Mouse (Mus musculus) forebrain, embryonic 10.5 days (tissue): Measurements from ENCODE around the gene Ppil4. TPM values are rescaled to one million over a fixed set of nuclear protein-coding genes. Genes with fewer than 3 reads are reported as not detected.

Experiments
- DNase-seq: peaks from one replicate; pipeline ENCODE4 v3.0.0-alpha.2; 2017; ENCODE audit warnings: low spot score; ENCODE audit errors: extremely low spot score
- H3K27ac ChIP-seq: fragments of 300-500 bp; sonication (generic); 2 replicates; pipeline ENCODE4 v1.5.1; 2016; ENCODE audit warnings: mild to moderate bottlenecking
- H3K27me3 ChIP-seq: fragments of 300-500 bp; sonication (generic); 2 replicates; pipeline ENCODE4 v1.6.1; 2016; ENCODE audit warnings: mild to moderate bottlenecking; ENCODE audit not compliant: poor library complexity, severe bottlenecking
- H3K36me3 ChIP-seq: fragments of 300-500 bp; sonication (generic); replicated peaks from 2 replicates; pipeline ENCODE4 v1.6.1; 2016; ENCODE audit warnings: mild to moderate bottlenecking, moderate library complexity
- H3K4me1 ChIP-seq: fragments of 300-500 bp; sonication (generic); 2 replicates; pipeline ENCODE4 v1.6.1; 2016
- H3K4me3 ChIP-seq: fragments of 300-500 bp; sonication (generic); 2 replicates; pipeline ENCODE4 v1.5.1; 2016; ENCODE audit warnings: mild to moderate bottlenecking, moderate library complexity
- H3K9me3 ChIP-seq: fragments of 300-500 bp; sonication (generic); 2 replicates; pipeline ENCODE4 v1.6.1; 2016; ENCODE audit warnings: mild to moderate bottlenecking, moderate library complexity
- WGBS: fragments of 180-500 bp; shearing (Covaris S2); methylation state at CpG from one replicate; pipeline ENCODE4 v1.1.7; 2016; 5-methylcytosine and 5-hydroxymethylcytosine counted together
- polyA plus RNA-seq: library from polyadenylated mRNA; unstranded; fragments of >200 nt; fragmentation: Nextera tagmentation; extraction: Ambion mirVana; gene quantifications from 2 replicates; pipeline ENCODE4 v1.2.1, GENCODE M21; 2016

Gene Ppil4
- polyA plus RNA-seq, 1 experiment from 2014 or later, result 43.4 TPM

DNA sequence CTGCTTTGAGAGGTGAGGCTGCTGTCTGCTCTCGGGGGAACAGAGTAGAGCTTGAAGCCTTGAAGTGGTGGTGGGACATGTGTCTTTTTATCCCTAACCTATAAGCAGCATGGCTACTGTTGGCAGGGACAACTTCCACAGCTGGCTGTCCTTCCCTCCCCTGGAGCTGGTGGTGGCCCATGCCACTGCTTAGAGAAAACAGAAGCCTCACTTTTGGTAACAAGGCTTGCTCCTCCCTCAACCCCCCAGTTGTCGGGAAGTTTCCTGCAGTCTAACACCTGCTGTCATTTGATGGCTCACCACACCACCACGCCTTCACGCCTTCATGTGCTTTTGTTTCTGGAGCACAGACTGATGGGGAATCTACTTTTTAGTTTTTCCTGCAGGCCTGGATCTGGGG lies 51.5 kb downstream of the Ppil4 start:
- Histone ChIP-seq H3K9me3 (no peaks in the 10 kb centered on the region), H3K27me3 (no peaks in the 10 kb centered on the region), H3K36me3 (no peaks in the 10 kb centered on the region), H3K4me3 (no peak overlapping the region), H3K27ac (no peak overlapping the region), H3K4me1 (no peaks in the 10 kb centered on the region)
- WGBS, result 86% methylated on average over 4 of the region's 4 CpGs
- DNase-seq, result no peak

DNA sequence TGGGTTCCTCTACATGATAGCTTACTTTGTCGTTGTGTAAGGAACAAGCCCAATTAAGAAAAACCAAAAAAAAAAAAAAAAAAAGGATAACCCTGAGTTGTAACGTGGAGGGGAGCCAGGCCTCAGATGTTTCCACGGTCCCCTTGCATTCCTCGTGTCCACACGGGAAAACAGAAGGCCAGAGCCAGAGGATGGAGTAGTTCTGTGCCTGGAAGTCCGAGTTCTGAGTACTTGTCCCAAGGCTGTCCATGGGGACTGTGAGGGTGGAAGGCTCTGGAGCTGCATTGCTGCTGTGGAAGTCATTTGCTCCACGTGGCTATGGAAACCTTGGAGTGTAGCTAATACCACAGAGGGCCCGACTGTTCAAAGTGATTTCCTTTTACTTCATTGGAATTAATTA lies 52.4 kb downstream of the Ppil4 start:
- DNase-seq, result no peak
- Histone ChIP-seq H3K27ac (no peak overlapping the region), H3K9me3 (no peaks in the 10 kb centered on the region), H3K4me1 (no peaks in the 10 kb centered on the region), H3K36me3 (no peaks in the 10 kb centered on the region), H3K27me3 (no peaks in the 10 kb centered on the region), H3K4me3 (no peak overlapping the region)
- 87% methylated on average over 8 of the region's 8 CpGs for WGBS

DNA sequence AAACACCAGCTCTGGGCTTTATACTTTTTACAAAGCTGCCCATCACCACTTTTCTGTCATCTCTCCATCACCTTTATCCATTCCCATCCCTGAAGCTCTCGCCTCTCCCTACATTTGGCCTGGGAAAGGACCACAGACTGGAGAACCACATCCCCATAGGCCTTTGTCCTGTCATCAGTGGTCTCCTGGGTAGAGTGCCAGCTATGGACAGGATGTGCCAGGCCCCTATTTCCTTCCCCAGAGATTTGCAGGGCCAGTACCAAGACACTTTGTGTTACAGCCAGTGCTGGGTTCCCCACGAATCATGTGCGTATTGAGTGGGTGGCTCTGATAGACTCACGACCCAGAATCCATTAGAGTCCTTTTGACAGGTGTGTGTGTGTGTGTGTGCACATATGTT lies 53.3 kb downstream of the Ppil4 start:
- no peaks in the 10 kb centered on the region for H3K36me3 ChIP-seq
- H3K4me1 ChIP-seq, result no peaks in the 10 kb centered on the region
- no peak overlapping the region for H3K27ac ChIP-seq
- 92% methylated on average over 4 of the region's 4 CpGs for WGBS
- H3K27me3 ChIP-seq, result no peaks in the 10 kb centered on the region
- H3K4me3 ChIP-seq, result no peak overlapping the region
- H3K9me3 ChIP-seq, result no peaks in the 10 kb centered on the region
- no peak for DNase-seq

DNA sequence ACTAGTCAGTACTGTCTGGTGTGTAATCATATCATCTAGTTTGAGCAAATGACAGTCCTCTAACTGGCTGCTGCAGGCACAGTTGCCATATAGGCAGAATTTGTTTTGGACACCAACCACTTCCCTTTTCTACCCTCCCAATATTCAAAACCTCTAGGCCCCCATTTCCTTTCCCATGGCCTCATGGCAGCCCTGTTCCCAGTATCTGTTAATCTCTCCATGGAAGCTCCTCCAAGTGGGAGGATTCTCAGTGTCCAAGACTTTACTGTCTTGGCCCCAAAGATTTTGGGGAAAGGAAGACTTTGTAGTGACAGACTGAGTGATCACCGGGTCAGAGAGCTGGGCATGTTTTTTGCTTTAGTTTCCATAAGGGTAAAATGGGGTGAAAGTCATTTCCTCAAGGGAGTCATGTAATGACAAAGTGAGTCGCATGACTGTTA lies 54.5 kb downstream of the Ppil4 start:
- Histone ChIP-seq H3K9me3 (no peaks in the 10 kb centered on the region), H3K36me3 (no peaks in the 10 kb centered on the region), H3K27me3 (no peaks in the 10 kb centered on the region), H3K4me1 (no peaks in the 10 kb centered on the region), H3K27ac (no peak overlapping the region), H3K4me3 (no peak overlapping the region)
- 91% methylated on average over 2 of the region's 2 CpGs for WGBS
- DNase-seq, result no peak

DNA sequence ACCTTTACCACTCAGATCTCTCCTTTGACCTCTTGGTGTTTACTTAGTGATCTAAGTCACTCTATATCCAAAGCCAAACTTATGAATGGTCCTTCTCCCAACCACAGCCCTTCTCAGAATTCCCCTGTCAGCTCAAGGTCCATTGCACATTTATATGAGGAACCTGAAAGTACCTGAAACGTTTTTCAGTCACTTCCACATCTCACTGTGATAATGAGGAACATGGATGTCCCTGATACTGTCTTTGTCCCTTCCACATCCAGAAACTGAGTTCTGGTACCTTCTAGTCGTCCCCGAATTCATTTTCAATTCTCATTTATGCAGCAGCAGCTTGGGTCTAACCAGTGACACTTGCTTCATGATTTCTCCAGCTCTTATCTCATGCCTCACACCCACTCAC lies 59.2 kb downstream of the Ppil4 start:
- no peak overlapping the region for H3K4me3 ChIP-seq
- no peaks in the 10 kb centered on the region for H3K9me3 ChIP-seq
- H3K27me3 ChIP-seq, result no peaks in the 10 kb centered on the region
- H3K4me1 ChIP-seq, result no peaks in the 10 kb centered on the region
- no peaks in the 10 kb centered on the region for H3K36me3 ChIP-seq
- no peak overlapping the region for H3K27ac ChIP-seq
- WGBS, result 73% methylated on average over 3 of the region's 3 CpGs
- no peak for DNase-seq

DNA sequence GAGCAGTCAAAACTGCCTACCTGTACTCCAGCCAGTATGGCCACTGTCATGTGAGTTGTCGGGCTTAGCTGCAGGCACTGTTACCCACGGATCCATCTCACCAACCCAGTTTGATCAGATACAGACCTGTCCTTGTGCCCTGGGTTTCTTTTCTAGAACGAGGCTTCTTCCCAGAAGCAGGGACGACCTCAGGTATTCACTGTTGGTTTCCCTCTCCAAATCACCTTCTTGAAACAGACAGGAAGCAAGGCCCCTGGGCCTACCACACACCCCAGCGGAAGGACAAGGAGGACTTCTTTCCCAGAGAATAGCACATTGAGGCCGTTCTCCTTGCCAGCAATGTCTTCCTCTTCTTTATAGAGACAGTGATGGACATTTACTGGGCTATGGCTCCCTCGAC lies 67.8 kb downstream of the Ppil4 start:
- 90% methylated on average over 7 of the region's 7 CpGs for WGBS
- Histone ChIP-seq H3K36me3 (no peaks in the 10 kb centered on the region), H3K4me3 (no peak overlapping the region), H3K9me3 (peaks cover 3% of the 10 kb centered on the region; the same call in 1 of the 2 replicates), H3K27ac (no peak overlapping the region), H3K4me1 (no peaks in the 10 kb centered on the region), H3K27me3 (no peaks in the 10 kb centered on the region)
- no peak for DNase-seq

DNA sequence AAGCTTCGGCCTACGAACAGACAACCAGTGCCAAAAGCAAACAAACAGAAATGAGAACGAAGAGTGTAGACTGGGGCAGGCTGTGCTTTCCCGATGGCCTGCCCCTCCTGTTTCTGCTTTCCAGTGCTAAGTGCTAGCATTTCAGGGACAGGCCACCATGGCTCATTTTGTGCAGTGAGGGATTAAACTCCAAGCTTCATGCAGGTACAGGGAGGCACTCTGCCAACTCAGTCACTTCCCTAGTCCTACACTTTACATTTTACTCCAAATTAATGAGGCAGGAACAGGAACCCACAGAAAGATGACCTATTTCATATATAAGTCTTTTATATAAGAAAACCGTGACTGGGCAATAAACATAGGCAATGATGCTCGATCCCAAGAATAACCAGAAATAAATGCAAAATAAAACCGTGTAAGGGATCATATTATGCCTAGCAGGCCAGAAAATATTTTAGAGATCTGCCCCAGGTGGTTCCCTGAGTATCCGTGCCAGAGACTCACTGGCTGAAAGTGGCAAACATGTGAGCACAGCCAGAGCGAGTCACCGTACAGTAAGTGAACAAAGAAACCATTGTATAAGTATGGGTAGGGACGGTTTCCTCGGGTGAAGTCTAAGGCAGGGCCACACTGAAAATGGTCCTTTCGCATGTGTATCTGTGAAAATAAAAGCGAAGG lies 68.7 kb downstream of the Ppil4 start:
- no peaks in the 10 kb centered on the region for H3K36me3 ChIP-seq
- WGBS, result 88% methylated on average over 14 of the region's 14 CpGs
- peaks cover 3% of the 10 kb centered on the region; the same call in 1 of the 2 replicates for H3K9me3 ChIP-seq
- peaks cover 4% of the 10 kb centered on the region for H3K27me3 ChIP-seq
- DNase-seq, result no peak
- no peak overlapping the region for H3K4me3 ChIP-seq
- no peaks in the 10 kb centered on the region for H3K4me1 ChIP-seq
- no peak overlapping the region for H3K27ac ChIP-seq

DNA sequence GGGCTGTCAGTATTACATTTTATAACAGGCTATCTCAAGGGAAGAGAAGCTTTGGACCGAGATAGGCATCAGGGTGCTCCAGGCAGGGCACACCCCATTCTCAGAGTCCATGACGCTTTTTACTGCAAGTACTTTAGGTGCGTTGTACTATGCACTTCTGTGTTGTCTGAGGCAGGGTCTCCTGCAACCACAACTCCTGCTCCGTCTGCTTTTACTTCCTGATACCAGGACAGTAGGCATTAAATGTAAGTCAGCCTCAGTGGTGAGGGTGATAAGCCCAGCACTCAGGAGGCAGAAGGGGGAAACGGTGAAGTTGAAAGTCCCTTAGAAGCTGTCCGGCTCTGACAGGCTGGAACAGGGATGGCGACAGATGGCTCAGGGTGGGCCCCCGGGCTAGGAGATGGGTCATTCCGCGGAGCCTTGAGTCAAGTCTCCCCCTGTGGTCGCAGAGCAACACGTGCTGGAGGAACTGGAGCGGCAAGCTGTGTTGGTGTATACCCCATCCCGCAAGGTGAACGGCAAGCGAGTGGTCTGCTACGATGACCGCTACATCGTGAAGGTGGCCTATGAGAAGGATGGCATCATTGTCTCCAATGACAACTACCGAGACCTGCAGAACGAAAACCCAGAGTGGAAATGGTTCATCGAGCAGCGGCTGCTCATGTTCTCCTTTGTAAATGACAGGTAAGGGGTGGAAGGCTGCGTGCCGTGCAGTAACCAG lies 69.4 kb downstream of the Ppil4 start:
- no peaks in the 10 kb centered on the region for H3K36me3 ChIP-seq
- peaks cover 3% of the 10 kb centered on the region for H3K4me1 ChIP-seq
- H3K27ac ChIP-seq, result no peak overlapping the region
- H3K9me3 ChIP-seq, result peaks cover 3% of the 10 kb centered on the region; the same call in 1 of the 2 replicates
- 94% methylated on average over 25 of the region's 25 CpGs for WGBS
- peaks cover 11% of the 10 kb centered on the region for H3K27me3 ChIP-seq
- no peak for DNase-seq
- H3K4me3 ChIP-seq, result no peak overlapping the region

DNA sequence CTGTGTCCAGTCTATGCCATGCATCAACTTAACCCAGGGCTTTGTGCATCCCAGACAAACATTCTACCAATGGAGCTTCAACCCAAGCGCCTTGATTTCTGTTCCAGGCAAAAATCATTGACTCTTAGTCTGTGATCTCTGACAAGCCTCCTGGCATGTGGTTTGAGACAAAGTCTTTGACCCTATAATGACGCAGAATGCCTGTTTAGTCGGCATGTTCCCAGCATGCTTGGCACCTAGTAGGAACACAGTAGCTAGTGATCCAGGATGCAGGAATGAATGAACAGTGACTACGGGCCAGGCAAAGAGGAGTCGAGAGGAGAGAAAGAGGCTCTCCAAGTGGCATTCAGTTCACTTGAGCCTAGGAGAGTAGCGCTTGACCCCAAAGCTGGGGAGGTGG lies 70.7 kb downstream of the Ppil4 start:
- peaks cover 24% of the 10 kb centered on the region for H3K27me3 ChIP-seq
- 93% methylated on average over 6 of the region's 6 CpGs for WGBS
- no peaks in the 10 kb centered on the region for H3K36me3 ChIP-seq
- DNase-seq, result no peak
- H3K27ac ChIP-seq, result no peak overlapping the region
- no peak overlapping the region for H3K4me3 ChIP-seq
- H3K9me3 ChIP-seq, result peaks cover 3% of the 10 kb centered on the region; the same call in 1 of the 2 replicates
- H3K4me1 ChIP-seq, result peaks cover 11% of the 10 kb centered on the region

DNA sequence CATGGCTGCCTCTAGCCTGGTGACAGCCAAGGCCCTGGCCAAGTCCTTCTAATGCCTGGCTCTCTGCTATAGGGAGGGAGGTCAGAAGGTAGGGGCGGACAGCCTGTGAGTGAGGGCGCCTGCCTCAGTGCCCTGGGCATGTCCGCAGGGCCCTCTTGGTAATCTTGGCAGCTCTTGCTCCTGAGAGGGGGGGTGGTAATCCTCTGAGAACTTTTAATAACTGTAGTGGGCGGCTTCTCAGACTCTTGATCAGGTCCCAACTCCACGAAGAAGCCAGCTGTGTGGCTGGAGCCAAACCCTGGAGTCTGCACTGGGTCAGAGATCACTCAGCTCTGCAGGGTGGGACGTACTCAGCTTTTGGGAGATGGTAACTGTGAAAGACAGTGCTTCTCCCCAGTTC lies 71.5 kb downstream of the Ppil4 start:
- no peak for DNase-seq

DNA sequence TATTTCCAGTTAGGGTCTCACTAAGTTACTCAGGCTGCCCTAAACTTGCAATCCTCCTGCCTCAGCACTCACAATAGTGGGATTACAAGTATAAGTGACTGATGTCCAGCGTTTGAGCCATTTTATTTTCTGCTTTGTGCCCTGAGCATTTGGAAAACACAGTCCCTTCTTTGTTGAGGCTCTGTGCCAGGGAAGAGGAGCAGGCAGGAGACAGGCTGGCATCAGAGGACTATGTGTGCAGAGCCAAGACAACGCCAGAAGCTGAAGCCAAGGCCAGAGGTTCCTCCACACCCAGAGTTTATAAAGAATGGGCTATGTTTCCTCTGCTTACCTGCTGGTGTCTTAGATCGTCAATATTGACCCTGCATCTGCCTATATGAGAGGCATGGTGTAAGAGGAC lies 72.1 kb downstream of the Ppil4 start:
- Histone ChIP-seq H3K36me3 (no peaks in the 10 kb centered on the region), H3K4me1 (peaks cover 19% of the 10 kb centered on the region), H3K9me3 (peaks cover 3% of the 10 kb centered on the region; the same call in 1 of the 2 replicates), H3K4me3 (no peak overlapping the region), H3K27ac (no peak overlapping the region), H3K27me3 (peaks cover 33% of the 10 kb centered on the region)
- DNase-seq, result no peak
- WGBS, result 86% methylated on average over 3 of the region's 3 CpGs

More for the DNA sequence above, 71.5 kb downstream of the Ppil4 start:
- peaks cover 3% of the 10 kb centered on the region; the same call in 1 of the 2 replicates for H3K9me3 ChIP-seq
- H3K36me3 ChIP-seq, result no peaks in the 10 kb centered on the region
- no peak overlapping the region for H3K27ac ChIP-seq
- WGBS, result 84% methylated on average over 6 of the region's 6 CpGs
- no peak overlapping the region for H3K4me3 ChIP-seq
- peaks cover 13% of the 10 kb centered on the region for H3K4me1 ChIP-seq
- H3K27me3 ChIP-seq, result peaks cover 32% of the 10 kb centered on the region

DNA sequence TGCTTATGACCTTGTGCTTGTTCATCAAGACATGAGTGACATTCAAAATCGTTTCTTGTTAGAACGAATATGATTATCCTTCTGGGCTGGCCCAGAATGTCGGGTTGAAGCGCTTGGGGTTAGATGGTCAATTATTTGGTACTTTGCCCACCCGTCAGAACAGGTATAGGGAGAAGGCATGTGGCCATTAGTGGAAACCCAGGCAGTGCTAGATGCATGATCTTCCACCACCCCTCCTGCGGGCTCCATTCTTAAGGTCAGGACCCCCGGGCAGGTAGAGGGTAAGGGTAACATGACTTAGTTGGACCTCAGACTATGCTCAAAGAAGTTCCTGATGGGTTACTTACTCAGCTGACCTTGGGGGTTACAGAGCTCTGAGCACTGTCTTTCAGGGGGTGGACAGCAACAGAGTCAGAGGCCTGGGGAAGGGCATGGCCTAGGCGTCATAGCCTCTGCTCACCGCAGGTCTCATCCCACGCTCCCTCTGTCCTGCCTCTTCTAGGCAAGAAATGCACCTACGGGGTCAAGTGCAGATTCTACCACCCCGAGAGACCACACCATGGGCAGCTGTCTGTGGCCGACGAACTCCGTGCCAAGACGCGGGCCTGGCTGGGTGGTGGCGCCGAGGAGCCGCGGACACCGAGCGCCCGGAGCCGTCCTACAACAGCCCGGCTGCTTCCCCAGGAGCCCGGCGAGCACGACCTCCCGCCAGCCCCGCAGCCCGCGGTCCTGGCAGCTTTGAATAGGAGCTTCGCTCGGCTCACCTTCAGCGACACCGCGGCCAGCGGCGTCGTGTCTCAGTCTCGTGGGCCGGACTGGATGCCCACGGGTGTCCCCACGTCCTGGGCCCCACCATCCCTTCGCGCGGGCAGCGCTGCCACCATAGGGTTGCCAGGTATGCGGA lies 74.3 kb downstream of the Ppil4 start:
- 18% methylated on average over 50 of the region's 50 CpGs for WGBS
- DNase-seq, result peak; percentile 25
- Histone ChIP-seq H3K27ac (peak overlapping the region; percentile 35; the same call in 1 of the 2 replicates), H3K36me3 (no peaks in the 10 kb centered on the region), H3K9me3 (peaks cover 3% of the 10 kb centered on the region; the same call in 1 of the 2 replicates), H3K4me3 (peak overlapping the region; percentile 55), H3K27me3 (peaks cover 33% of the 10 kb centered on the region), H3K4me1 (peaks cover 27% of the 10 kb centered on the region)
